Mouse (Mus musculus) kidney, embryonic 15.5 days (tissue): ENCODE measurements around the gene Cdk13. TPM values are rescaled to one million over a fixed set of nuclear protein-coding genes. Genes with fewer than 3 reads are reported as not detected.

Source experiments
- ATAC-seq: fragments of 200-750 bp; cut with Nextera tagmentation; replicated peaks from 2 replicates; pipeline ENCODE4 v1.8.0; 2017; ENCODE audit warnings: moderate TSS enrichment; ENCODE audit not compliant: low FRiP score
- H3K27ac ChIP-seq: fragments of 300-500 bp; sonication (generic); 2 replicates; pipeline ENCODE4 v1.5.1; 2015; ENCODE audit warnings: mild to moderate bottlenecking, inconsistent platforms
- H3K27me3 ChIP-seq: fragments of 300-500 bp; sonication (generic); 2 replicates; pipeline ENCODE4 v1.6.1; 2015; ENCODE audit warnings: inconsistent platforms
- H3K36me3 ChIP-seq: fragments of 300-500 bp; sonication (generic); 2 replicates; pipeline ENCODE4 v1.6.1; 2015; ENCODE audit warnings: inconsistent platforms
- H3K4me1 ChIP-seq: fragments of 300-500 bp; sonication (generic); 2 replicates; pipeline ENCODE4 v1.6.1; 2015; ENCODE audit warnings: inconsistent platforms
- H3K4me2 ChIP-seq: fragments of 300-500 bp; sonication (generic); 2 replicates; pipeline ENCODE4 v1.6.1; 2015; ENCODE audit warnings: moderate library complexity, mild to moderate bottlenecking, inconsistent platforms
- H3K4me3 ChIP-seq: fragments of 300-500 bp; sonication (generic); replicated peaks from 2 replicates; pipeline ENCODE4 v1.5.1; 2015; ENCODE audit warnings: mild to moderate bottlenecking, inconsistent platforms
- H3K9ac ChIP-seq: fragments of 300-500 bp; sonication (generic); 2 replicates; pipeline ENCODE4 v1.6.1; 2015; ENCODE audit warnings: mild to moderate bottlenecking, inconsistent platforms
- H3K9me3 ChIP-seq: fragments of 300-500 bp; sonication (generic); replicated peaks from 2 replicates; pipeline ENCODE4 v1.6.1; 2016; ENCODE audit warnings: inconsistent platforms
- WGBS: fragments of 180-500 bp; shearing (Covaris S2); methylation state at CpG from one replicate; pipeline ENCODE4 v1.1.7; 2015; ENCODE audit warnings: mixed read lengths; 5-methylcytosine and 5-hydroxymethylcytosine counted together
- polyA plus RNA-seq: library from polyadenylated mRNA; unstranded; fragments of >200 nt; fragmentation: Nextera tagmentation; extraction: Ambion mirVana; gene quantifications from 2 replicates; pipeline ENCODE4 v1.2.1, GENCODE M21; 2015

The Cdk13 gene
- polyA plus RNA-seq, result 14.7 and 15.3 TPM in 2 replicates

DNA sequence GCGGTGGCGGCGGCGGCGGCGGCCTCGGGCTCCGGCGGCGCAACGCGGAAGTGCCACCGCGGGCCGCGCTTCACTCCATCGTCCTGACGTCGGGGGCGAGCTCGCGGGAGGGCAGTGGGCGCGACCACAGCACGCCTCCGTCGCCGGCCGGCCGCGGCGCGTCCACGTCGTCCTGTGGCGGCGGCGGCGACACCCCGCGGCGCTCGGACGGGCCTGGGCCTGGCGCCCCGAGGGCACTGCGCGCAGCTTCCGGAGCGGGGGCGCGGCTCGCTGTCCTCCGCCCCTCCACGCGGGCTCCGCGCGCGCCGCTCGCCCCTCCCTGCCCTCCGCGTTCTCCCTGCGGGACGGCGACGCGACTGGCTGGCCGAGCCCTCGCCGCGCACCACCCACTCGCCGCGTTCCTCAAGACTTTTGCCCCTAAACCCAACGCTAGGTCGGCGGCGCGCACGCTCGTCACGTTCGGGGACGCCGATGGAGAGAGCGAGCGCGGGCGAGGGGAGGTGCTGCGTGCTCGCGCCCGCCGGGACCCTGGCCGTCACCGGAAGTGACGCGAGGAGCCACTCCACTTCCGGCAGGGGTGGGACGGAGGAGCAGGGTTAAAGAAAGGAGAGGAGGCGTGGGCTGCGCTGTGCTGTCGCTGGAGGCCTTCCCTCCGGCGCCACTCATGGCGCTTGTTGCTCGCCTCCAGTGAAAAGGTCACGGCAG, at the start of gene Cdk13:
TSS of gene Cdk13 (minus strand) at position 189 of the 705 bp plus-strand sequence.
- WGBS, result under 1% methylated on average over 92 of the region's 110 CpGs
- Histone ChIP-seq H3K36me3 (0 out of 2 replicates have a peak, but pooled peaks cover 6% of the 10 kb centered on the region), H3K27me3 (no peaks in the 10 kb centered on the region), H3K9ac (peak within 1 kb of the TSS; percentile 99), H3K4me1 (peaks cover 8% of the 10 kb centered on the region; the same call in 1 of the 2 replicates), H3K27ac (peak within 1 kb of the TSS; percentile 99), H3K4me3 (peak within 1 kb of the TSS; percentile 100), H3K4me2 (peak within 1 kb of the TSS; percentile 70), H3K9me3 (no peaks in the 10 kb centered on the region)
- peak; percentile 95 for ATAC-seq

DNA sequence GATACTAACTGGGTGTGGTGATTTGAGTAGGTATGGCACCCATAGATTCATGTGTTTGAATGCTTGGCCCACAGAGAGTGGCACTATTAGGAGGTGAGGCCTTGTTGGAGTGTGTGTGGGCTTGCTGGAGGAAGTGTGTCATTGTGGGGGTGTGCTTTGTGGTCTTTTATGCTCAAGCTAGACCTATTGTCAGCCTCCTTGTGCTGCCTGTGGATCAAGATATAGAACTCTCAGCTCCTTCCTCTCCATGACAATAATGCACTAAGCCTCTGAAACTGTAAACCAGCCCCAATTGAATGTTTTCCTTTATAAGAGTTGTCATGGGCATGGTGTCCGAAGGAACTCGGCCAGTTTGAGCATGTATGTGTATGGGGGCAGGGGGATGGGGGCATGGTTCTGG, 38.4 kb upstream of the Cdk13 start:
- H3K9ac ChIP-seq, result no peak overlapping the region
- 90% methylated on average over 2 of the region's 2 CpGs for WGBS

DNA sequence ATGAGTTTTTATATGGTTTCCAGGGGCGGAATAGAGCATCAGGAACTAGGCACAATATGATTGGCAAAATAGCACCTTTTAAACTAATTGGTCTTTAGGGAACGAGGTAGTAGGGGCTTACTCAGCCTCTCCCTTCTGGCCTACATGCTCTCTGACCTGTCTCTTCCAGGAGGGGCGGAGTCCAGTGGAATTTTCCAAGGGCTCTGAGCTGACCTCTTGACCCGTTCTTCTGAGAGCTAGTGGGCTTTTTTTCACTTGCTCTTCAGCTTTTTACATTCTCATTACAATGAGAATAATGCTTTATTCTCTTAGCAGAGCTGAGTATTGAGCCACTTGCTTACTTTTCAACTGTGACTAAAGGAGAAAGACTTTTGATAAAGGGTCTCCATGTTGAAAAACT, 37.9 kb upstream of the Cdk13 start:
- Histone ChIP-seq H3K9me3 (no peaks in the 10 kb centered on the region), H3K36me3 (no peaks in the 10 kb centered on the region), H3K9ac (no peak overlapping the region), H3K27ac (no peak overlapping the region), H3K4me1 (peaks cover 3% of the 10 kb centered on the region; the same call in 1 of the 2 replicates), H3K4me2 (no peak overlapping the region), H3K27me3 (no peaks in the 10 kb centered on the region), H3K4me3 (no peak overlapping the region)
- 69% methylated on average over 4 of the region's 4 CpGs for WGBS
- no peak for ATAC-seq

More for the DNA sequence above, 38.4 kb upstream of the Cdk13 start:
- no peak overlapping the region for H3K4me2 ChIP-seq
- no peak overlapping the region for H3K4me3 ChIP-seq
- H3K27ac ChIP-seq, result no peak overlapping the region
- H3K4me1 ChIP-seq, result no peaks in the 10 kb centered on the region
- no peak for ATAC-seq
- H3K36me3 ChIP-seq, result no peaks in the 10 kb centered on the region
- H3K27me3 ChIP-seq, result no peaks in the 10 kb centered on the region
- H3K9me3 ChIP-seq, result no peaks in the 10 kb centered on the region

DNA sequence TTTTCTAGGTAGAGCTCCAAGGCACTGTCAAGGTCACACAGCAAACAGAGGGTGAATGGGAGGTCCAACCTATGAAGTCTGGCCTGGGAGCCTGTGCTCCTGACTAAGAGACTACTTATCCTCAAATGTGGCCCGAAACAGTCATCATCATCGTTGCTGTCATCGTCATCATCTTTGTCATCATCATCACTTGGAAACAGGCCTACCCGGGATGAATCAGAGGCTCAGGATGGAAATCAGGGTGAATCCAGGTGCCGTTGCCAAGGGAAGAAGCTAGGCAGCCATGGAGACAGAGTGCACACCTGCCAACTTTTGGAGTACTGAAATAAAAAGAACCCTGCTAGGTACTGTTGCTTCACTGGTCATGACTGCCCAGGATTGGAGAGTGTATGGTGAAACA, 34.2 kb upstream of the Cdk13 start:
- H3K36me3 ChIP-seq, result no peaks in the 10 kb centered on the region
- H3K9me3 ChIP-seq, result no peaks in the 10 kb centered on the region
- no peaks in the 10 kb centered on the region for H3K27me3 ChIP-seq
- peaks cover 4% of the 10 kb centered on the region; the same call in 1 of the 2 replicates for H3K4me1 ChIP-seq
- H3K4me3 ChIP-seq, result no peak overlapping the region
- no peak overlapping the region for H3K27ac ChIP-seq
- H3K4me2 ChIP-seq, result no peak overlapping the region
- no peak overlapping the region for H3K9ac ChIP-seq
- 85% methylated on average over 5 of the region's 5 CpGs for WGBS
- ATAC-seq, result no peak

DNA sequence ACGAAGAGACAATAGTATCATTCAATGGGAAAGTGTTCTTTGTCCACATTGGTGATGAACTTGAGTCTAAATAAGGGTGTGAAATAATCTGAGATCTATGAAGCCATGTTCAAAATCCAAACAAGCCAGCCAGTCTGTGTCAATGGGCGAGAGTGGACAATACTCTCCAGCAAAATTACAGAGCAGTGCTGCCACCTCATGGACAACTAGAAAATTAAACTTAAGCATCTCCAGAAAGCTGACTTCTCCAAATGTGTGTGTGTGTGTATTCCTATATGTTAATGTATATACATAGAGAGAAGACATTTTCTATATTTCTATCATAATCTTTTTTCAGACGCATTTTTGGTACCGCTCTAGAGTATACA, 33.6 kb upstream of the Cdk13 start:
- no peaks in the 10 kb centered on the region for H3K9me3 ChIP-seq
- H3K9ac ChIP-seq, result no peak overlapping the region
- H3K4me1 ChIP-seq, result peaks cover 4% of the 10 kb centered on the region; the same call in 1 of the 2 replicates
- ATAC-seq, result peak; percentile 73
- WGBS, result 36% methylated on average over 4 of the region's 4 CpGs
- H3K4me3 ChIP-seq, result no peak overlapping the region
- no peaks in the 10 kb centered on the region for H3K36me3 ChIP-seq
- no peaks in the 10 kb centered on the region for H3K27me3 ChIP-seq
- no peak overlapping the region for H3K4me2 ChIP-seq
- no peak overlapping the region for H3K27ac ChIP-seq

DNA sequence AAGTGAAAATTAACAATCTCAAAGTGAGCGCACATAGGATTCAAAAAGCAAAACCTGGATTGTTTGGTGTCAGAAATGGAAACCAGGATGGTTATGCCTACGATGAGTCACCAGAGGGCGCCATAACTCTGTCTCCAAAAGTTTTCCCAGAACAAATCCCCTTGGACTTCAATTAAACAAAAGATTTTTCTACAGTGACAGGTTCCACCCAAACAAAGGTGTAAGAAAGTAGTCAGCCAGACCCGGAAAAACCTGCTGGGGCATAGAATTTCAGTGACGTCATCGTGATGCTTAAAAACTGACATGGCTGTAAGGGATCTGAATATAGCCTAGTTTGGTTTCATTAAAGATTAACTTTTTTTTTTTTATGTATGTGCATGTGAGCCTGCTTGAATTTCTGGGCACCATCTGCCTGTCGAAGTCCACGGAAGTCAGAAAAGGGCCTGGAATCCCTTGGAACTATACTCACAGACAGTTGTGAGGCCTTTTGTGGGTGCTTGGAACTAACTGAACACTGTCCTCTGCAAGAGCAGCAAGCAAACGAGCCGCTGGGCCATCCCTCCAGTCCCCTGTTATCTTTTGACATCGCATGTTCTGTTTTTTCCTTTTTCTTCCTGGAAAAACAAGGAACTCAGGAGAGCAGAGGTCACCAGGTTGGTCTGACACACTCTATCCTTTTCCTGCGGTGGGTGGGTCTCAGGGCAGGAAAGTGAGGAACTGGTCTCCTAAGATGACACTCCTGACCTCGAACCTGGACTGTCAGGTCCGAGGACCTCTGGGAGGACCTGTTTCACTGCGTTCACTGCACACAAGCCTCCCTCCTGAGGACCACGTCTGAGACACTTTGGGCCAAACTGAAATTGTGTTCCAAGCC, 33.0 kb upstream of the Cdk13 start:
- ATAC-seq, result peak; percentile 46; the same call in 1 of the 2 replicates
- H3K36me3 ChIP-seq, result no peaks in the 10 kb centered on the region
- H3K27ac ChIP-seq, result no peak overlapping the region
- no peaks in the 10 kb centered on the region for H3K9me3 ChIP-seq
- peaks cover 4% of the 10 kb centered on the region; the same call in 1 of the 2 replicates for H3K4me1 ChIP-seq
- no peak overlapping the region for H3K4me3 ChIP-seq
- H3K4me2 ChIP-seq, result no peak overlapping the region
- no peaks in the 10 kb centered on the region for H3K27me3 ChIP-seq
- no peak overlapping the region for H3K9ac ChIP-seq
- WGBS, result 43% methylated on average over 16 of the region's 16 CpGs

DNA sequence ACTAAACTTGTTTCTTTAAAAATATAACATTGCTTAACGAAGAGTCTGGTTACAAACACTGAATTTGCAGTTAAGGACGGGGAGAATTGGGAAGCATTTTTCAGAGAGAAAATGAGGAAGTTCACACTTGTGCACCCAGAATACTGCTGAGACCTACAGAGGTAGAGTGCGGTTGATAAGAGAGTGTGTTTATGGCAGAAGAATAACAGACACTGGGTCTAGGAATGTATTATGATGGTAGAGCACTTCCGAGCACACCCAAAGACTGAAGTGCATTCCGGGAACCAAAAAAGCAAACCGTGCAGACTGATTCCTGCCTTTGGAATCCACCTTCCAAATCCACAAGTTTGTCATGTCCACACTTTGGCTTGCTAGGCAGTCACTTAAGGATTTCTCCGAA, 31.9 kb upstream of the Cdk13 start:
- Histone ChIP-seq H3K9me3 (no peaks in the 10 kb centered on the region), H3K27me3 (no peaks in the 10 kb centered on the region), H3K9ac (no peak overlapping the region), H3K4me2 (no peak overlapping the region), H3K27ac (no peak overlapping the region), H3K36me3 (no peaks in the 10 kb centered on the region), H3K4me1 (peaks cover 4% of the 10 kb centered on the region; the same call in 1 of the 2 replicates), H3K4me3 (no peak overlapping the region)
- no peak for ATAC-seq
- WGBS, result 83% methylated on average over 7 of the region's 7 CpGs

DNA sequence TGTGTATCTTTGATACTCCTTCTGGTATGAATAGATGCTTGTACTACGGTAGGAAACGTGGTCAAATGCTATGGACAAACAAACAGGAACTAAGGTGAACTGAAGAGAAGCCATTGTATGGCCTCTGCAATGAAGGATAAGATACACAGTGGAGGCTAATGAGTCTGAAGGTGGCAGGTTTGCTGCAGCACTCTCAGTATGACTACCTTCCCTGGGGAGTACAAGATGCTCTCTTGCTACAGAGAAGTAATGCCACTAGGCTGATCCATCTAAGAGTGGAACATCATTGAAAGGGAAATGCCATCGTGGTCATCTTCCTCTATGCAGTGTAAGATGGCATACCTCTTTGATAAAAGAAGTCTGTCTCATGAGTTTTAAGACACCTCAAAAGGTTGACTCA, 28.0 kb upstream of the Cdk13 start:
- Histone ChIP-seq H3K36me3 (no peaks in the 10 kb centered on the region), H3K9me3 (no peaks in the 10 kb centered on the region), H3K4me1 (peaks cover 3% of the 10 kb centered on the region; the same call in 1 of the 2 replicates), H3K9ac (no peak overlapping the region), H3K27me3 (no peaks in the 10 kb centered on the region), H3K4me3 (no peak overlapping the region), H3K4me2 (no peak overlapping the region), H3K27ac (no peak overlapping the region)
- no peak for ATAC-seq
- WGBS, result 62% methylated on average over 3 of the region's 3 CpGs

DNA sequence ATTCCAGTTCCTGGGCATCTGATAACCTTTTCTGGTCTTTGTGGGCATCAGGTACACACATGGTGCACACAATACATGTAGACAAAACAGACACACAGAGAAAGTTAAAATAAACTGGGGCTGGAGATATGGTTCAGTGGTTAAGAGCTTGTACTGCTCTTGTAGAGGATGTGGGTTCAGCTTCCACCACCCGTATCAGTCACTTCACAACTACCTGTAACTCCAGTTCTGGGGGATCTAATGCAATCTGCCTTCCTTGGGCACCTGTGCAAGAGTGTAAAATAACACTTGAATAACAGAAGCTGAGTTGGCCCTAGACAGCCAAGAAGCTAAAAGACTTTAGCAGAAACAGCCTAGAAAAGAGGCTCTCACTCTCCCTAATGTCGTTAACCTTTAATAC, 12.3 kb upstream of the Cdk13 start:
- H3K27me3 ChIP-seq, result no peaks in the 10 kb centered on the region
- H3K36me3 ChIP-seq, result no peaks in the 10 kb centered on the region
- no peak overlapping the region for H3K9ac ChIP-seq
- no peak overlapping the region for H3K4me3 ChIP-seq
- no peak for ATAC-seq
- no peaks in the 10 kb centered on the region for H3K4me1 ChIP-seq
- no peak overlapping the region for H3K4me2 ChIP-seq
- no peaks in the 10 kb centered on the region for H3K9me3 ChIP-seq
- H3K27ac ChIP-seq, result no peak overlapping the region
- WGBS, result 77% methylated on average over 2 of the region's 2 CpGs

DNA sequence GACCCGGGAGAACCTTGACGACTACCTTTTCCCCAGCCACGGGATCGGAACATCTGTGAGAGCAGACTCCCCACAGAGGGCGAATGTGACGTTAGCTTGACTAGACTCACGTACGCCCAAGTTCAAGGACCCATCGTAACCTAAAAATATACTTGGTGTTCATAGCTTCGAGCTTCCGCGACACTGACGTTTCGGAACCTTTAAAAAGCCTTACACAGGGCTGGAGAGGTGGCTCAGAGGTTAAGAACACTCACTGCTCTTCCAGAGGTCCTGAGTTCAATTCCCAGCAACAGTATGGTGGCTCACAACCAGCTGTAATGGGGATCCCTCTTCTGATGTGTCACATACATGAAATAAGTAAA, 698 bp upstream of the Cdk13 start:
- 1% methylated on average over 14 of the region's 14 CpGs for WGBS
- ATAC-seq, result no peak

DNA sequence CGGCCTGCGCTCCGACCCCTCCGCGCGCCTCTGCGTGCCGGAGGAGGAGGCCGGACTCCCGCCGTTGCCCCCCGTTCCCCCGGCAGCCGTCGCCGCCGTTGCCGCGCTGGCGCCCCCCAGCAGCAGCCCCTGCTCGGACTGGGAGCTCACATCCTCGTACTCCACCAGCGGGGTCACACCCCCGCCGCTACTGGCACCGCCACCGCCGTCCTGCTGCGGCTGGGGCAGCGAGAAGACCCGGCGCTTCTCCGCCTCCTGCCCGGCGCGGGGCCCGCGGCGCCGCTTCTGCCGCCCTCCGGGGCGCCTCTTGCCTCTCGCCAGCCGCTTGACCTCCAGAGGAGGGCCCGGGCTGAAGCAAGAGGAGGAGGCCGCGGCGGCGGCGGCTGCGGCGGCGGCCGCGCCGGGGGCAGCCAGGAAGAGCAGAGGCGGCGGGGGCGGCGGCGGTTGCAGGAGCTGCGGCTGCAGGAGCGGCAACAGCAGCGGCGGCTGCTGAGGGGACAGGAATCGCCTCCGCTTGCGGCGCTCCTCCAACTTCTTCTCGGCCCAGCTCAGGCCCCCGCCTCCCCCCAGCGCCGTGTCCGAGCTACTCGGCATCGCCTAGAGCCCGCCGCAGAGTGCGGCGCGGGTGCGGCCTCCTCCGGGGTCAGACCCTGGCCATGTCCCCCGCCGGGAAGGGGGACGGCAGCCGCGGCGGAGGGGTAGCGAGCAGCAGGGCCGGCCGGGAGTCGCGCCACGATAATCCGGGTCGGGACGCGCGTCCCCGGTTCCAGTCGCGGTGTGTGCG, 647 bp downstream of the Cdk13 start:
- H3K9me3 ChIP-seq, result no peaks in the 10 kb centered on the region
- under 1% methylated on average over 81 of the region's 105 CpGs for WGBS
- peak overlapping the region; percentile 70 for H3K4me2 ChIP-seq
- H3K4me1 ChIP-seq, result peaks cover 8% of the 10 kb centered on the region; the same call in 1 of the 2 replicates
- peak overlapping the region; percentile 99 for H3K27ac ChIP-seq
- H3K36me3 ChIP-seq, result 0 out of 2 replicates have a peak, but pooled peaks cover 9% of the 10 kb centered on the region
- no peaks in the 10 kb centered on the region for H3K27me3 ChIP-seq
- peak; percentile 40 for ATAC-seq
- H3K9ac ChIP-seq, result peak overlapping the region; percentile 99
- H3K4me3 ChIP-seq, result peak overlapping the region; percentile 100

More for the DNA sequence above, 698 bp upstream of the Cdk13 start:
- Histone ChIP-seq H3K36me3 (0 out of 2 replicates have a peak, but pooled peaks cover 3% of the 10 kb centered on the region), H3K27ac (peak overlapping the region; percentile 99), H3K9ac (peak overlapping the region; percentile 74), H3K4me1 (peaks cover 6% of the 10 kb centered on the region; the same call in 1 of the 2 replicates), H3K4me2 (peak overlapping the region; percentile 70), H3K4me3 (peak overlapping the region; percentile 100), H3K27me3 (no peaks in the 10 kb centered on the region), H3K9me3 (no peaks in the 10 kb centered on the region)
